Mouse (Mus musculus) forebrain, embryonic 13.5 days (tissue): ENCODE results near the gene Ahrr. TPM values are rescaled to one million over a fixed set of nuclear protein-coding genes. Genes with fewer than 3 reads are reported as not detected.

Experiments used
- polyA plus RNA-seq: library from polyadenylated mRNA; unstranded; fragments of >200 nt; fragmentation: Nextera tagmentation; extraction: Ambion mirVana; gene quantifications from 2 replicates; pipeline ENCODE4 v1.2.1, GENCODE M21; 2015

The Ahrr gene
- polyA plus RNA-seq, 1 experiment from 2014 or later = 0.71 TPM

Other genes starting within 250 kb of the Ahrr start
- gene Cep72, start 230.0 kb downstream of the Ahrr start, polyA plus RNA-seq = 15.0 and 17.6 TPM in 2 replicates
- 0.04 TPM in 1 of 2 replicates, not detected in the other for gene Slc9a3, start 170.9 kb downstream of the Ahrr start, polyA plus RNA-seq
- 103 and 110 TPM in 2 replicates for gene Exoc3, start 83.6 kb downstream of the Ahrr start, polyA plus RNA-seq
- gene Pdcd6, start 25.2 kb upstream of the Ahrr start, polyA plus RNA-seq = 129 and 132 TPM in 2 replicates
- gene Sdha, start 57.9 kb upstream of the Ahrr start, polyA plus RNA-seq = 228 and 243 TPM in 2 replicates
- 51.0 and 52.2 TPM in 2 replicates for gene Ccdc127, start 58.0 kb upstream of the Ahrr start, polyA plus RNA-seq
- gene Lrrc14b, start 71.7 kb upstream of the Ahrr start, polyA plus RNA-seq = not detected in 2 replicates
- 3.7 TPM in 2 replicates for gene Zfp72, start 98.5 kb upstream of the Ahrr start, polyA plus RNA-seq
- 115 TPM in 2 replicates for gene Ftl1-ps1, start 107.4 kb upstream of the Ahrr start, polyA plus RNA-seq
- gene Zfp825, start 201.7 kb upstream of the Ahrr start, polyA plus RNA-seq = 18.6 and 19.9 TPM in 2 replicates